Mouse (Mus musculus) C3H10T1/2 (cell line): ENCODE data around the gene Olfr1309. TPM values are rescaled to one million over a fixed set of nuclear protein-coding genes. Genes with fewer than 3 reads are reported as not detected.

Experiments used
- polyA plus RNA-seq, 2 experiments: library from polyadenylated mRNA; unstranded; fragments of >200 nt; fragmentation: generic; extraction: Trizol; gene quantifications; one replicate each; pipeline ENCODE4 v1.2.1; 2012; ENCODE audit warnings: missing spikeins in 2 of 2

Gene Olfr1309
- polyA plus RNA-seq = not detected

DNA sequence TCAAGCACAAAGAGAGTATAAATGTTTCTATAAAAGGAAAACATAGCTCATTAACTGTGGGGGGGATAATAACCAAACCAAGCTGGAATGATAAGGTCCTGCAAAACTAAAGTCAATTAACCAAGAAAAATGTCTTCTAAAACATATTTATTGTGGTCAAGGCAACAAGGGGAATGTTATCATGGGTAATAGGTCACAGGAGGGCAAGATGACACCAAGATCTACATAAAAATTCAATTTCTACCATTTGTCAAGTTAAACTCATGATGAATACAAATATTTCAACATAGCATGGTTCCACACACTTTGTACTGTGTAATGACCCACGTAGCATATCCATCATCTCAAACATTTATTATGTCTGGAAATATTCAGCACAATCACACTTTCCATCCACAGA, at the start of gene Olfr1309:
Olfr1309 (minus strand) TSS at position 101 of the 400 bp plus-strand sequence.

GRCm38 (mm10) chr2:112024312-112024711, 34.2 kb upstream of the Olfr1309 start, which contains the start of gene Olfr1311:
TSS of gene Olfr1311 (minus strand) at chr2:112024412.

DNA sequence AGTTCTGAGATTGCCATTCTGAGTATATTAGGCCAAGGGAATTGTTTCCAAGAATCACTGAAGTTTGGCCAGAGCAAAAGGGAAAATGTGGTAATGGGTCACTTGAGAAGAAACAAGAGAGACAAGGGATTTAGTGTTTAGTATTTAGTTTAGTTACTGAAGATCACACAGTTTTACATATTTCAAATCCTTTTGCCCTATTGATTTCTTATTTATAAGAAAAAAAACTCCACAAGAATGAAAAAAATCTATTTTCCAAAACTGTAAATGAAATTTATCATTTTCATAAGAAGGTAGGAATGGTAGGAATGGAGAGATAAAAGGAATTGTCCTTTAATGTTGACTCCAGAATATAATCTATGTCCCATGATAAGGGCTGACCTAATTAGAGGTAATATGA, 22.5 kb upstream of the Olfr1309 start, which contains the start of gene Olfr1310:
Olfr1310 (minus strand) TSS at position 101 of the 400 bp plus-strand sequence.

DNA sequence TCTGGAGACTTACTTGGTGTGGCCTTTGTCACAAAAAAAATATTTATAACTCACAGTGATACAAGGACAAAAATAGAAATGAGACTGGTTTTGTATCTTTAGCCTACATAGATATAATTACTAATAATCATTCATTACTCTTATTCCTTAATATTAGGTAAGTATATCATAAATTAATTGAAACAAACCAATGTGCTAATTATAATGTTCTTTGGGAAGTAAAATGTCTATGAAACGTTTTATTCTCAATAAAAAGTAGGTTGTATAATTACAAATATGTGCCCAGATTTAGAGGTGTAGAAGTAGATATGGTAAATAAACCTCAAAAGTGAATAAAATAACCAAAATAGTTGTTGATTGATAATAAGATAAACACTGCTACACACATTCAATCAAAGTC, 25.2 kb downstream of the Olfr1309 start, which contains the start of gene Olfr1308:
Olfr1308 (minus strand) TSS at position 101 of the 400 bp plus-strand sequence.

DNA sequence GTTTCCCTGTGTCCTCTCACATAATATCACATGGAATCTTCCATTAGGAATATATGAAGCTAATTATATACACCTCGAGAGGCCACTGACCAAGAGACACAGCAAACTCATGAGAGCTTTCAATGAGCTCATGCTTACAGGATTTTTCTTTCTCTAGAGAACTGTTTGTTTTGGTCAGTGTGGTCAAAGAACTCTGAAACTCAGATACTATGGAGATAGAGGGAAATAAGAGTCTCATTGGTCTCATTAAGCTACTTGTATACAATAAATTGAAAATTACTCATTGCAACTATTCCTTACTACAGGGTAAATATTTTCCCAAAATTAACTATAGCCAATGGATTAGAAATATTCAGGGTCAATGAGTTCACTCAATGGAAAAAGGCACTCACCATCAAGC, 40.7 kb downstream of the Olfr1309 start, which contains the start of gene Olfr1307:
Olfr1307 (minus strand) TSS at position 101 of the 400 bp plus-strand sequence.

Other genes starting within 250 kb of the Olfr1309 start
- gene Olfr1301, start 239.3 kb downstream of the Olfr1309 start, polyA plus RNA-seq = not detected
- not detected for gene Olfr1302, start 212.9 kb downstream of the Olfr1309 start, polyA plus RNA-seq
- not detected for gene Olfr1303, start 169.9 kb downstream of the Olfr1309 start, polyA plus RNA-seq
- gene Olfr1305, start 113.1 kb downstream of the Olfr1309 start, polyA plus RNA-seq = not detected
- gene Olfr1306, start 74.0 kb downstream of the Olfr1309 start, polyA plus RNA-seq = not detected
- gene Olfr1307, start 40.8 kb downstream of the Olfr1309 start, polyA plus RNA-seq = not detected
- gene Olfr1308, start 25.3 kb downstream of the Olfr1309 start, polyA plus RNA-seq = not detected
- not detected for gene Olfr1310, start 22.4 kb upstream of the Olfr1309 start, polyA plus RNA-seq
- not detected for gene Olfr1311, start 34.1 kb upstream of the Olfr1309 start, polyA plus RNA-seq
- not detected for gene Olfr1312, start 60.0 kb upstream of the Olfr1309 start, polyA plus RNA-seq
- gene Olfr1313, start 87.6 kb upstream of the Olfr1309 start, polyA plus RNA-seq = not detected
- gene Olfr1314, start 106.5 kb upstream of the Olfr1309 start, polyA plus RNA-seq = under 1 TPM; 0.02 to 0.08 TPM
- under 1 TPM in 1 of 2 experiments, not detected in 1; 0.04 TPM for gene Olfr1315-ps1, start 125.2 kb upstream of the Olfr1309 start, polyA plus RNA-seq
- gene Olfr1316, start 144.7 kb upstream of the Olfr1309 start, polyA plus RNA-seq = under 1 TPM; 0.02 to 0.08 TPM
- under 1 TPM in 1 of 2 experiments, not detected in 1; 0.18 TPM for gene Olfr1317, start 150.0 kb upstream of the Olfr1309 start, polyA plus RNA-seq
- gene Olfr1318, start 163.9 kb upstream of the Olfr1309 start, polyA plus RNA-seq = under 1 TPM in 1 of 2 experiments, not detected in 1; 0.18 TPM
- gene Lpcat4, start 249.2 kb upstream of the Olfr1309 start, polyA plus RNA-seq = 10 to 100 TPM in 1 of 2 experiments, 1 to 10 TPM in 1; 9.9 to 19.1 TPM